Mouse (Mus musculus) left cerebral cortex, adult 2 months (tissue): ENCODE data around the gene Cd3d. TPM values are rescaled to one million over a fixed set of nuclear protein-coding genes. Genes with fewer than 3 reads are reported as not detected.
A peak's percentile ranks its signal among the peaks of the same experiment; 100 is the strongest.

Experiments
- DNase-seq, 2 experiments: peaks; one replicate each; pipeline ENCODE4 v3.0.0; 2021 to 2022; ENCODE audit warnings: low spot score in 2 of 2, mixed read lengths in 1 of 2; ENCODE audit errors: extremely low spot score in 1 of 2
- H3K27ac ChIP-seq: fragments of 200-600 bp; 2 replicates; pipeline ENCODE4 v1.8.1; 2022
- H3K4me3 ChIP-seq: fragments of 200-600 bp; 2 replicates; pipeline ENCODE4 v1.8.1; 2022
- CTCF ChIP-seq: fragments of 200-600 bp; IDR thresholded peaks from 2 replicates; pipeline ENCODE4 v1.8.1; 2022; ENCODE audit warnings: antibody characterized with exemption, mild to moderate bottlenecking, moderate library complexity
- intact Hi-C: fragments of 180-260 bp; cut with DNase I; formaldehyde crosslinking; loops from one replicate; pipeline ENCODE4 v1.15.1; 2025
- total RNA-seq, 2 experiments: library from RNA; stranded (reverse); gene quantifications; 2 replicates each; pipeline ENCODE4 v1.2.3; 2021

The Cd3d gene
- total RNA-seq, 2 experiments from 2014 or later: not detected

DNA sequence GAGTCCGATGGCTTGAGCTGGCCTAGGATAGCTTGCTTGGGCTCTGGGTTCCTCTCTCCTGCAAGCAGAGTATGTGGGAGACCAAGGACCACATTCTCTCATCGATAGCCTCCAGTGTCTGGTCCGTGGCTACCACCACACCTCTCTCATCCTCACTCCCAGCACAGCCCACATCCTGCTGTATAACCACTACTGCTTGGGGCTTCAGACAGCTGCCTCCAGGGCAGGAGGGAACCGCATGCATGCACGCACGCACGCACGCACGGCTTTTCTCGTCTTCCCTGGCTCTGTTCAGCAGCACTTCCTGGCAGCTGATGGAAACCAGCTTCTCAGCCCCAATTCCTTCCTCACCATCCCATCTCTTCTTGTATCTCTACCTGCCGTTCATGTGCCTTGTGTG lies 16.6 kb downstream of the Cd3d start:
- no peak overlapping the region for H3K27ac ChIP-seq
- intact Hi-C loops: no loop called here

DNA sequence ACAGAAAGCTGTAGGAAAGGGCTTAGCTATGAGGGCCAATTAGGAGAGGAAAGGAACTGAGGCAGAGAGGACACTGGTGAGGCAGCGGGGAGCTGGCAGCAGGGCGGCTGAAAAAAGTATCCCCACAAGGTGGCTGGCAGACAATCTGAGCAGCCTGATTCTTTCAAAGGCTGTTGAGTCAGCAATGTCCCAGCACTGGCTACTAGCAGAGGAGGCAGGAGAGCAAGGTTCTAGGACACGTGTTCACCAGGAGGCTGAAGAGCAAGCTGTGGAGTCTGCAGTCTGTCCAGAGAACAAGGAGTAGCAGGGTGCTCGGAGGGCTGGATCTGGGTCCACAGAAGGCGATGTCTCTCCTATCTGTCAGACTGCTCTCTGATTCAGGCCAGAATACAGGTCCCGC lies 17.6 kb downstream of the Cd3d start:
- intact Hi-C loops: no loop called here
- TF ChIP-seq CTCF: no peak; the same call in 1 of the 2 replicates
- Histone ChIP-seq H3K4me3 (no peak overlapping the region), H3K27ac (no peak overlapping the region)
- no peak for DNase-seq

More for the DNA sequence above, 16.6 kb downstream of the Cd3d start:
- no peak overlapping the region for H3K4me3 ChIP-seq
- no peak for TF ChIP-seq CTCF
- DNase-seq: no peak

DNA sequence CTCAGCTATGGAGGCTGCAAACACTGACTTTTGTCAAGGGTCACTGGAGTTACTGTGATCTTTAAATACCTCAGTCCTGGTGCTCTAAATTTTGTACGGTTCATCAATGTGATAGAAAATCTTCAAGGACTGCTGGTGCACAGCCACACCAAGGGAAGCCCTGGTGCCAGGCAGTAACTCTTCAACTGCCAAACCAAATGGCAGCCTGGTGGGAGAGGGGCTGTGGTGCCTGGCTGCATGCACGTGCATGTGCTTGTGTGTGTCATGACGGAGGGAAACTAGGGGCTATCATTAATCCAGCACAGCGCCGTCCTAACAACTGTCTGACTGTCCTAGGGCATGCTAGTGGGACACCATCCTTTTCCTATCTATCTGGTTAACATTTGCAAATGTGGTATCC lies 18.2 kb downstream of the Cd3d start:
- Histone ChIP-seq H3K27ac (no peak overlapping the region), H3K4me3 (no peak overlapping the region)
- intact Hi-C loops: no loop called here
- no peak for TF ChIP-seq CTCF
- DNase-seq: no peak

DNA sequence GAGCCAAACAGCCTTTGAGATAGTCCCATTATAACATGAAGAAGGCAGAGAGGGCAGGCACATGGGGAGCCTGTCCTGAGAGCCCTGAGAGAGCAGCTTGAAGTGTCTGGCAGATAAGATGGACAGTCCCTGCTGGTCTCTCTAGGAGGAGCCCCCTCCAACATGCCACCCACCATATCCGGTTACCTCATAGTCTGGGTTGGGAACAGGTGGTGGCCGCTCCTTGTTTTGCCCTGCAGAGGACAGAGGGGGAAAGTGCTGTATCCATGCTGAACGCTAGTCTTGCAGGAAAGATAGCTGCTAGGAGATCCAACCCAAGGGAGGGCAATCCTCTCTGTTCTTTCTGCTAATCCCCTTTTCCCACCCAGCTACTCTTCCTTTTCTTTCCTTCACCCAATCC lies 18.7 kb downstream of the Cd3d start:
- DNase-seq: no peak
- Histone ChIP-seq H3K4me3 (no peak overlapping the region), H3K27ac (no peak overlapping the region)
- no peak for TF ChIP-seq CTCF
- intact Hi-C loops: no loop called here

DNA sequence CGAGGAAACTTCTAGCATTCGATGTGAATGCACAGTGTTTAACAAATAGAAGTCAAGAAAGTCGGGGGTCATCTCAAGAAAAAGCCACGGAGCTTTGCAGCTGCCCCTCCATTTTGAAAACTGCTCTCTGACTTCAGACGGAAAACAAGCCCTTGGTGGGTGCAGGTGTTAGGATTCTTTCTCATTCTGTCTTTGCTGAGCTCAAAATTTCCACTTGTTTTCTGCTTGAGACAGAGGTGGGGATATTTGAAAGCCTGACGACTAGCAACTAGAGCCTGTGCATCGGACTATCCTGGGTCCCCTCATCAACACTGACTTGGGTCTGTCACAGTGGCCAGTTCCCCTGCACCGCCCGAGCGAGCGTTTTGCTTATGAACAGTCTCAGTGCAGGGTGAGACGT lies 25.8 kb downstream of the Cd3d start:
- TF ChIP-seq CTCF: no peak
- no peak overlapping the region for H3K27ac ChIP-seq
- intact Hi-C loops: no loop called here
- no peak overlapping the region for H3K4me3 ChIP-seq
- DNase-seq: no peak

DNA sequence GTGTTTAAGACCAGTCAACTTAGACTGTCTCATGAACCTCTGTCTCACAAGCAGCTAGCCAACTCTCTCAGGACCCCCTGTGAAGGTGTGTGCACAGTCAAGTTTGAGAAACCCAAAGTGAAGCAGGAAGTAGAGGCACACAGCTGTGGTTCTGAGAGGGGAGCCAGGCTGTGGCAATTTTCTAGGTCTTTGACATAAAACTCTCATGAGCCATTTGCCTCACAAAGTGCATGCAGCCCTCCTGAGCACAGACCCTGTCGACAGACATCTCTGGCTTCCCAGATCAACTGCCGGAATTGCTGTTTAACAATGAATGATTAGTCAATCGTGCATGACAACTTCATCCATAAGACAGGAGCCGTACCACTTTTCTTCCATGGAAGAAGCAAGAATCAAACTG lies 26.8 kb downstream of the Cd3d start:
- intact Hi-C loops: no loop called here
- no peak for DNase-seq
- Histone ChIP-seq H3K27ac (no peak overlapping the region), H3K4me3 (no peak overlapping the region)
- TF ChIP-seq CTCF: no peak

DNA sequence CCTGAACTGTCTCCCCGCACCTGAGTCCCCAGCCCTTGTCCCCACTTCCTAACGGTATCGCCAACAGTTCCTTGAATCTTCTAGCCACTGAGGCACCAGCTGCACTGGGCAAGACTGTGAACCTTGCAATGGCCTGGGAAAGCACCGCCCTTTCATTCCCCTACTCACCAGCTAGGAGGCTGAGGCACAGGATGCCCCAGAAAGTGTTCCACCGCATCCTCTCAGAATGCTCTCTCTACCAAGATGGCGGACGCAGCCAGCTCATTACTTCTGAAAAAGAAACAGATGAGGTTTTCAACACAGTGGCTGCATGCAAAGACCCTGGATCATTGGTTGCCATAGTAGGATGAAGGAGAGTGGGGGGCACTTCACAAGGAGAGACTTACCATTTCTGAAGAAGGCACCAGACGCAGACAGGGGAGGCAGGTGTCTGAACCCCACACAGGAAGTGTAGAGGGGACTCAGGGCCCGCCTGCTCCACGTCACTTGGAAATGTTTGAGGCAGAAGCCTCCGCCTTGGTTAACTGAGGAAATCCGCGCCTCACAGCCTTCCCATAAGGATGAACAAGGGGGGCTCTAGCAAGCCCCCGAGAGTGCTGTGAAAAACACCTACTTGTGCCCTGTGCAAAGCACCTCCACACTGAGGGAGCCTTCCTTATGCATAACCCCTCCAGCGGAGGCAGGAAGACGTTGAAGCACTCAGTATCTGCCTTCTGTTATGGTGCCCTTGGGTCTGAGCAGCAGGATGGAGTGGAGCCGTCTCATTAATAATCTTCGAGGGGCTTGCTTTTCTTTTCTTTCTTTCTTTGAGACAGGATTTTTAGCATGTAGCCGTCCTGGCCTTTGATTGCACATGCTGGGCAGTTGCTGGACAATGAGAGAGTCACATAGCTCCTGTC lies 27.8 kb downstream of the Cd3d start, which contains the start of gene Cd3e:
TSS of gene Cd3e (minus strand) at position 448 of the 899 bp plus-strand sequence.
- no peak for TF ChIP-seq CTCF
- intact Hi-C loops: no loop called here
- H3K4me3 ChIP-seq: no peak within 1 kb of the TSS
- no peak within 1 kb of the TSS for H3K27ac ChIP-seq
- no peak for DNase-seq

DNA sequence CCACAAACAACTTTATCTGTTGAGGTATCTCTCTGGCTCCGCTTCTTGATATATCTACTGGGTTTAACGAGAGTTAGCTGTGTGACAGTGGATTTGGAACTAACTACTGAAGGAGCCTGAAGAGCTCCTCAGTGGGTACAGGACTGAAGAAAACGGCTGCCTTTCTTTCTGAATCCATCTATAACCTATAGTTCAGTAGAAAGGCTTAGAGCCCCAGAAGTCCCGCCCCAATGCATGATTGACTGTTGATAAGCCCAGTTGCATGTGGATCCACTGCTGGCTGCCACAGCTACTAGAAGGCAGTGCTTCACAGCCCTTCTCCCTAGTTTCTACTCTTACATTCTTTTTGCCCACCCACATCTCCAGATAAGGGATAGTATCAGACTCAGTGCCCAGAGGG lies 28.9 kb downstream of the Cd3d start:
- DNase-seq: no peak
- intact Hi-C loops: no loop called here
- H3K4me3 ChIP-seq: no peak overlapping the region
- no peak overlapping the region for H3K27ac ChIP-seq
- TF ChIP-seq CTCF: no peak

DNA sequence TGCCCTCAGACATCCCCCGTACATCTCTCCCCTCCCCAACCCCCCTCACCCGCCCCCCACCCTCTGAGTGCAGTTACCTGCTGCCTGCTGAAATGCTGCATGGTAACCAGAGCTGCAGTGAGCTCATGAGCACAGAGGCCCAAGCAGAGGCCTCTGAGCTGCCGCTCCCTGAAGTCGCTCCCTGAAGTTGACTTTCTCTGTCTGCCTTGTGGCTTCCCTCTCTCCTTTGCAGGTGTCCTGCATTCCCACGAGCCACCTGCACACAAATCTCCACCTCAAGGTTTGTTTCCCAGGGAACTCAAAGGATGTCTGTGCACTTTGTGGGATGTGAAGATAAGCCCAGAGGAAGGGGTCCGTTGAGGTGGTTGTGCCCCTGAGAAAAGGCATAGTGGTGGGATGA lies 29.7 kb downstream of the Cd3d start:
- intact Hi-C loops: no loop called here
- no peak for DNase-seq
- Histone ChIP-seq H3K27ac (no peak overlapping the region), H3K4me3 (no peak overlapping the region)
- TF ChIP-seq CTCF: no peak

DNA sequence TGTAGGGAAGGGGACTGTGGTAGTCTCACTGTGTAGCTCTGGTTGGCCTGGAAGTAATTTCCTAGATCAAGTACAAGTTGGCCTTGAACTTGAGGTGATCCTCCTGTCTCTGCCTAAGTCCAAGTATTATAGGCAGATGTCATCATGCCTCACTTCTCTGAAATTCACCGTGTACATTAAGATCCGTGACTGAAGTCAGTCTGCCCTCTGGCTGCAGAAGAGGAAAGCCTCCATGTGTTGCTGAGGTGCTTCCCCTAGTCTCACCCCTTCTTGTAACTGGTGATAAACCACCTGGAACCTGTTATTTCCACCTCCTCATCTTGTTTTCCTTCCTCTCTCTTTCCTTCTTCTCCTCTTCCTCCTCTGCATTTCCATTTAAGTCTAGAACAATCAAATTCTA lies 33.3 kb downstream of the Cd3d start:
- no peak for DNase-seq
- intact Hi-C loops: no loop called here

DNA sequence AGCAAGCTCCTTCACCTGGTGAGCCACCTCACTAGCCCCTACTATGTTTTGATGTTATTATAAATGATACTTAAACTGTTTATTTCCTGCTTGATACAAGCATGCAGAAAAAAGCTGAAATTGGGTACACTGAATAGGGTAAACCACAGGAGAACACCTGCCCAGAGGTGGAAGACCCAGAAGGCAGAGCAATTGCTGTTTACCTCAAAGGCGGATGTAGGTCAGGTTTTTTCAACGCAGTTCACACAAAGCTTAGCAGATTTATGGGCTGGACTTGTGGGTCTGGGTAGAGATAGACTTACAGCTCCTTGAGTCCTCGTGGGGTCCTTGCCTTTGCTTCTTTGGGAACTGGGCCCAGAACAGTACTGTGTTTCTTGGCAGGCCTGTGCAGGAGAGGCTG lies 34.3 kb downstream of the Cd3d start:
- Histone ChIP-seq H3K4me3 (no peak overlapping the region), H3K27ac (no peak overlapping the region)
- no peak for TF ChIP-seq CTCF
- no peak for DNase-seq
- intact Hi-C loops: no loop called here

More for the DNA sequence above, 33.3 kb downstream of the Cd3d start:
- Histone ChIP-seq H3K27ac (no peak overlapping the region), H3K4me3 (no peak overlapping the region)
- no peak for TF ChIP-seq CTCF

DNA sequence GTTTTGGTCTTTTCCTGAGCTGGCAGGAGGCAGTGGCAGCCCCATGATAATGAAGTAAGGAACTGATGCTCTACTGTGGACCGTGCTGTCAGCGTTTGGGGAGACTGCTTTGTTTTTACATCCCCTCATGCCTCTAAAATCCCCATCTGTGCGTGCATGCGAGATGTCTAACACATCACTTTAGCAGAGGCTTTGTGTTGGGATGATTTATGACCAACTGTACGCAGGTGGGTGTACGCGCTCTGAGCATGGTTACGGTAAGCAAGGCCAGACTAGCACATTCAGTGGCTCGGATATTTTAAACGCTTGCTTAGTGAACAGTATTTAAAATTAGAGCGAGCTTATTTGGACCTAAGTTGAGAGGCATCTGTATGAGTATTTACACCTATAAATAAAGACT lies 36.4 kb downstream of the Cd3d start:
- no peak overlapping the region for H3K4me3 ChIP-seq
- no peak overlapping the region for H3K27ac ChIP-seq
- TF ChIP-seq CTCF: no peak
- DNase-seq: peak in 1 of 2 experiments; percentile 12
- intact Hi-C loops: no loop called here

DNA sequence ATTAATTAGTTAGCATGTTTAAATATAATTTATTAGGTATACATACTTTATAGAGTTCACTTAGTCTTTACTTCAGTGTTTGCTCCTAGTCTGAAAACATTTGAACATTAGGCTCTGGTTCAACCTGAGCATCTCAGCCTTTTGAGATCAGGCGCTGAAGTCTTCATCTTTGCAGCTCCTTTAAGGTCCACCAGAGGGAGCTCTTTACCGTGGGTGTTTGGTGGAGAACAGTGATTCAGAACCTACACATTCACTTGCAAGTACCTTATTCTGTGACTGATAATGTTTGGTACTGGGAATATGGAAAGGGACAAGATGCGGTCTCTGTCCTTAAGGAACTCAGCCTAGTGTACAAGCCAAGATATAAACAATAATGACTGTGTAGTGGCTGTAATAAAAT lies 41.2 kb downstream of the Cd3d start:
- no peak overlapping the region for H3K27ac ChIP-seq
- TF ChIP-seq CTCF: peak; percentile 82
- DNase-seq: peak; percentile 43 to 58
- no peak overlapping the region for H3K4me3 ChIP-seq
- intact Hi-C loops: loop anchor here (1.0 kb wide), 1 partner anchor 124 kb away; no protein-coding TSS in a partner anchor
